Mouse (Mus musculus) activated CD4-positive, CD25-positive, alpha-beta regulatory T cell, adult 9 weeks (primary cell): Measurements from ENCODE around the gene Cop1. TPM values are rescaled to one million over a fixed set of nuclear protein-coding genes. Genes with fewer than 3 reads are reported as not detected.

Source experiments
- polyA plus RNA-seq: library from polyadenylated mRNA; unstranded; fragments of 100-300 nt; shearing (Covaris generic); gene quantifications from one replicate; pipeline ENCODE4 v1.2.1, GENCODE M21; 2017

Gene Cop1
- 8.0 TPM for polyA plus RNA-seq

GRCm38 (mm10) chr1:159231781-159232571, at the start of gene Cop1:
TSS of gene Cop1 (plus strand) at chr1:159232320.

